Mouse (Mus musculus): ENCODE measurements at regions not wholly inside any gene's neighbourhood (a gene's known extent, or its start where the extent isn't known, plus 50 kb on each side); places are given as distances from the start of the nearest gene placed in this dataset.

DNA sequence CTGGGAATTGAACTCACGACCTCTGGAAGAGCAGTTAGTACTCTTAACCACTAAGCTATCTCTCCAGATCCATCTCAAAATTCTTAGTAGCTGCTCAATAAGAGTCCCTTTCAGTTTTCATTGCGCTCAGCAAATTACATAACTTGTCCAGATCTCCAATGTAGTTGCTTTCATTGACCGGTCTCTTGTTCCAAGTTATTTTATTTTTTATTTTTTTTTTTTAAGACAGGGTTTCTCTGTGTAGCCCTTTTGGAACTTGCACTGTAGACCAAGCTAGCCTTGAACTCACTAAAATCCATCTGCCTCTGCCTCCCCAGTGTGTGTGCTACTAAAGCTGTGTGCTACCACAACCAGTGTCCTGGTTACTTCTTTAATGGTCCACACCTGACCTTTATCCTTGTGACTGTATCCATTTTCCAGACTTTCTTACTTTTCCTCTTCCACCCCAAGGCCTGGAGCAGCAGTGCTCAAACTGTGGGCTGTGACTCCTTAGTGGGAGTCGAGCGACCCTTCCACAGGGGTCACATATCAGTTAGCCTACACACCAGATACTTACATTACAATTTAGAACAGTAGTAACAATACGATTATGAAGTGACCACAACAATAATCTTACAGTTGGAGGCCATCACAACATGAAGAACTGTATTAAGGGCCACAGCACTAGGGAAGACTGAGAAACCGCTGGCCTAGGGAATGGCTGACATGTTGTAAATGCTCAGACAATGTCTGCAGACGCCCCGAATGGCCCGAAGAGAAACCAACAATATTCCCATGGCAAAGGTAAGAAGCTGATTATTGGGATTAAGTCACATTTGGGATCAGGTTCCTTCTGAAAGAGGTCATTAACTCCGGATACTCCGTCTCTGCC, 97.8 kb upstream of the Cpsf6 start:
- TF ChIP-seq CTCF (IDR thresholded peaks at IDR 0.05; ENCODE audit: control insufficient read depth, insufficient read depth, low read length) (no peak), POLR2A (IDR thresholded peaks at IDR 0.05; ENCODE audit: borderline replicate concordance, control insufficient read depth, low read depth, low read length) (no peak)

Data from bone marrow, adult 2 months (tissue).